20 mouse cellular contexts compared by ENCODE assay signal in genomic region chr11:75423091-75423490, GRCm38 (mm10). TPM values are rescaled to one million over a fixed set of nuclear protein-coding genes. Genes with fewer than 3 reads are reported as not detected.
A peak's percentile ranks its signal among the peaks of the same experiment; 100 is the strongest.
DNase-seq lines count a peak whose midpoint lies in the region; ATAC-seq lines count a peak whose summit lies in the region.
"Had no signal": no experiment of that assay in that cellular context is flagged by ENCODE, and none has a peak within 500 bp of the region (broad histone marks: within the 10 kb centered on the region; RNA-seq: fewer than 3 reads in every experiment).

No protein-coding gene starts in this region.

- no peak overlapping the region for H3K9ac ChIP-seq in forebrain, embryonic 13.5 days
- no peak overlapping the region for H3K9ac ChIP-seq in liver, embryonic 11.5 days (ENCODE audit: low read depth, low read length)
- no peak overlapping the region for H3K9ac ChIP-seq in liver, embryonic 12.5 days
- H3K9ac ChIP-seq in liver, embryonic 15.5 days = no peak overlapping the region
- H3K9ac ChIP-seq: forebrain, embryonic 15.5 days; heart, embryonic 15.5 days; hindbrain, embryonic 14.5 days had no signal

- H3K27ac ChIP-seq in forebrain, embryonic 10.5 days = peak overlapping the region; percentile 83; the same call in 1 of the 2 replicates
- no peak overlapping the region for H3K27ac ChIP-seq in forebrain, embryonic 13.5 days
- no peak overlapping the region for H3K27ac ChIP-seq in liver, embryonic 11.5 days (ENCODE audit: low read depth, low read length)
- no peak overlapping the region for H3K27ac ChIP-seq in liver, embryonic 12.5 days
- no peak overlapping the region; the same call in 1 of the 2 replicates for H3K27ac ChIP-seq in liver, embryonic 15.5 days (replicated peaks)
- H3K27ac ChIP-seq: forebrain, embryonic 15.5 days; heart, embryonic 15.5 days; hindbrain, embryonic 14.5 days had no signal

- no peaks in the 10 kb centered on the region for H3K27me3 ChIP-seq in forebrain, embryonic 10.5 days (ENCODE audit: poor library complexity, severe bottlenecking)
- no peaks in the 10 kb centered on the region for H3K27me3 ChIP-seq in forebrain, embryonic 13.5 days
- H3K27me3 ChIP-seq in liver, embryonic 11.5 days (replicated peaks; ENCODE audit: control insufficient read depth, insufficient read depth, low read length) = no peaks in the 10 kb centered on the region
- peaks cover 7% of the 10 kb centered on the region; the same call in 1 of the 2 replicates for H3K27me3 ChIP-seq in liver, embryonic 12.5 days (replicated peaks)
- H3K27me3 ChIP-seq in liver, embryonic 15.5 days = peaks cover 13% of the 10 kb centered on the region
- H3K27me3 ChIP-seq: forebrain, embryonic 15.5 days; heart, embryonic 15.5 days; Patski had no signal

- H3K4me3 ChIP-seq in forebrain, embryonic 10.5 days = no peak overlapping the region
- H3K4me3 ChIP-seq in forebrain, embryonic 13.5 days = no peak overlapping the region
- no peak overlapping the region for H3K4me3 ChIP-seq in liver, embryonic 11.5 days (ENCODE audit: low read depth, low read length)
- H3K4me3 ChIP-seq in liver, embryonic 12.5 days = no peak overlapping the region
- H3K4me3 ChIP-seq in liver, embryonic 15.5 days (replicated peaks) = no peak overlapping the region
- H3K4me3 ChIP-seq: forebrain, embryonic 15.5 days had no signal

- no peak for DNase-seq in forebrain, embryonic 10.5 days (ENCODE audit: extremely low spot score, low spot score)
- DNase-seq in liver, embryonic 11.5 days (ENCODE audit: low spot score) = no peak
- no peak for DNase-seq in spleen, postnatal 4 days (ENCODE audit: low spot score in 2 of 2)
- no peak for DNase-seq in kidney, adult 18-20 months
- DNase-seq: adrenal gland, postnatal 14 days; B cell, adult 2 months; cerebellum, adult 11-12 months; cerebellum, adult 9-10 months; cerebellum, postnatal 25 days; gastrocnemius, postnatal 36 days; heart, postnatal 14 days had no signal

- no peak overlapping the region for H3K4me2 ChIP-seq in forebrain, embryonic 13.5 days
- H3K4me2 ChIP-seq in liver, embryonic 11.5 days = peak overlapping the region; percentile 25; the same call in 1 of the 2 replicates
- no peak overlapping the region for H3K4me2 ChIP-seq in liver, embryonic 12.5 days
- peak overlapping the region; percentile 18; the same call in 1 of the 2 replicates for H3K4me2 ChIP-seq in liver, embryonic 15.5 days
- H3K4me2 ChIP-seq: forebrain, embryonic 15.5 days; hindbrain, embryonic 14.5 days had no signal

- no peaks in the 10 kb centered on the region for H3K9me3 ChIP-seq in forebrain, embryonic 10.5 days
- no peaks in the 10 kb centered on the region for H3K9me3 ChIP-seq in forebrain, embryonic 13.5 days (replicated peaks)
- no peaks in the 10 kb centered on the region for H3K9me3 ChIP-seq in liver, embryonic 11.5 days (ENCODE audit: control insufficient read depth, low read length)
- no peaks in the 10 kb centered on the region for H3K9me3 ChIP-seq in liver, embryonic 12.5 days (replicated peaks)
- no peaks in the 10 kb centered on the region for H3K9me3 ChIP-seq in liver, embryonic 15.5 days (replicated peaks)
- H3K9me3 ChIP-seq: forebrain, embryonic 15.5 days; heart, embryonic 15.5 days had no signal

- H3K4me1 ChIP-seq in forebrain, embryonic 10.5 days = peaks cover 31% of the 10 kb centered on the region
- H3K4me1 ChIP-seq in forebrain, embryonic 13.5 days = no peaks in the 10 kb centered on the region
- H3K4me1 ChIP-seq in liver, embryonic 11.5 days (replicated peaks; ENCODE audit: control insufficient read depth, insufficient read depth, low read length) = peaks cover 7% of the 10 kb centered on the region
- 0 out of 2 replicates have a peak, but pooled peaks cover 4% of the 10 kb centered on the region for H3K4me1 ChIP-seq in liver, embryonic 12.5 days
- H3K4me1 ChIP-seq in liver, embryonic 15.5 days (replicated peaks) = peaks cover 22% of the 10 kb centered on the region; the same call in 1 of the 2 replicates
- H3K4me1 ChIP-seq: forebrain, embryonic 15.5 days had no signal

- no peaks in the 10 kb centered on the region; the same call in 1 of the 2 replicates for H3K36me3 ChIP-seq in forebrain, embryonic 10.5 days (replicated peaks)
- no peaks in the 10 kb centered on the region for H3K36me3 ChIP-seq in forebrain, embryonic 13.5 days (ENCODE audit: poor library complexity, severe bottlenecking)
- no peaks in the 10 kb centered on the region for H3K36me3 ChIP-seq in liver, embryonic 11.5 days (ENCODE audit: control insufficient read depth, insufficient read depth, low read length)
- H3K36me3 ChIP-seq in liver, embryonic 12.5 days = no peaks in the 10 kb centered on the region
- H3K36me3 ChIP-seq in liver, embryonic 15.5 days (replicated peaks) = no peaks in the 10 kb centered on the region
- H3K36me3 ChIP-seq: forebrain, embryonic 15.5 days; heart, embryonic 15.5 days had no signal

- WGBS in forebrain, embryonic 10.5 days = 91% methylated on average over 3 of the region's 3 CpGs
- WGBS in forebrain, embryonic 13.5 days = 86% methylated on average over 3 of the region's 3 CpGs
- WGBS in liver, embryonic 11.5 days = 76% methylated on average over 3 of the region's 3 CpGs
- 66% methylated on average over 3 of the region's 3 CpGs for WGBS in liver, embryonic 12.5 days (ENCODE audit: insufficient replicate concordance)
- 57% methylated on average over 3 of the region's 3 CpGs for WGBS in liver, embryonic 15.5 days (ENCODE audit: insufficient replicate concordance)

- no peak for ATAC-seq in forebrain, embryonic 13.5 days
- no peak for ATAC-seq in liver, embryonic 11.5 days (replicated peaks; ENCODE audit: low FRiP score)
- no peak for ATAC-seq in liver, embryonic 12.5 days
- no peak for ATAC-seq in liver, embryonic 15.5 days (ENCODE audit: insufficient read depth)
- ATAC-seq: activated CD4-positive, CD25-positive, alpha-beta regulatory T cell, adult 4 months; forebrain, embryonic 15.5 days; Patski had no signal

RNA-seq across cellular contexts. Expression of gene Serpinf1, which starts 0.6 kb away (rescaled TPM):
- 105 and 108 TPM in 2 replicates for polyA plus RNA-seq in forebrain, embryonic 10.5 days (2016; fragmentation: Nextera tagmentation; extraction: Ambion mirVana)
- polyA plus RNA-seq in forebrain, embryonic 13.5 days (2015; fragmentation: Nextera tagmentation; extraction: Ambion mirVana) = 15.5 and 19.0 TPM in 2 replicates
- polyA plus RNA-seq in liver, embryonic 11.5 days (2014; fragmentation: Nextera tagmentation; extraction: Ambion mirVana) = 217 and 224 TPM in 2 replicates
- polyA plus RNA-seq in liver, embryonic 12.5 days (2016; fragmentation: Nextera tagmentation; extraction: Ambion mirVana) = 158 and 172 TPM in 2 replicates
- polyA plus RNA-seq in liver, embryonic 15.5 days (2015; fragmentation: Nextera tagmentation; extraction: Ambion mirVana) = 265 and 279 TPM in 2 replicates

RNA-seq across cellular contexts. Expression of gene Serpinf2, which starts 16.3 kb away (rescaled TPM):
- polyA plus RNA-seq in forebrain, embryonic 10.5 days (2016; fragmentation: Nextera tagmentation; extraction: Ambion mirVana) = 0.06 TPM in 1 of 2 replicates, not detected in the other
- polyA plus RNA-seq in forebrain, embryonic 13.5 days (2015; fragmentation: Nextera tagmentation; extraction: Ambion mirVana) = 0.42 TPM in 1 of 2 replicates, not detected in the other
- 321 and 377 TPM in 2 replicates for polyA plus RNA-seq in liver, embryonic 11.5 days (2014; fragmentation: Nextera tagmentation; extraction: Ambion mirVana)
- polyA plus RNA-seq in liver, embryonic 12.5 days (2016; fragmentation: Nextera tagmentation; extraction: Ambion mirVana) = 351 and 375 TPM in 2 replicates
- polyA plus RNA-seq in liver, embryonic 15.5 days (2015; fragmentation: Nextera tagmentation; extraction: Ambion mirVana) = 631 and 714 TPM in 2 replicates
- polyA plus RNA-seq: activated CD4-positive, CD25-positive, alpha-beta regulatory T cell, adult 4 months; embryonic facial prominence, embryonic 14.5 days; forebrain, embryonic 15.5 days; hindbrain, embryonic 14.5 days had no signal

RNA-seq across cellular contexts. Expression of gene Wdr81, which starts 31.4 kb away (rescaled TPM):
- polyA plus RNA-seq in forebrain, embryonic 10.5 days (2016; fragmentation: Nextera tagmentation; extraction: Ambion mirVana) = 5.8 and 6.4 TPM in 2 replicates
- 5.0 and 5.6 TPM in 2 replicates for polyA plus RNA-seq in forebrain, embryonic 13.5 days (2015; fragmentation: Nextera tagmentation; extraction: Ambion mirVana)
- polyA plus RNA-seq in liver, embryonic 11.5 days (2014; fragmentation: Nextera tagmentation; extraction: Ambion mirVana) = 21.8 and 21.9 TPM in 2 replicates
- 24.8 and 25.0 TPM in 2 replicates for polyA plus RNA-seq in liver, embryonic 12.5 days (2016; fragmentation: Nextera tagmentation; extraction: Ambion mirVana)
- 21.0 and 26.2 TPM in 2 replicates for polyA plus RNA-seq in liver, embryonic 15.5 days (2015; fragmentation: Nextera tagmentation; extraction: Ambion mirVana)

RNA-seq across cellular contexts. Expression of gene Tlcd2, which starts 38.4 kb away (rescaled TPM):
- 8.5 and 9.7 TPM in 2 replicates for polyA plus RNA-seq in forebrain, embryonic 10.5 days (2016; fragmentation: Nextera tagmentation; extraction: Ambion mirVana)
- 1.4 and 1.9 TPM in 2 replicates for polyA plus RNA-seq in forebrain, embryonic 13.5 days (2015; fragmentation: Nextera tagmentation; extraction: Ambion mirVana)
- 29.8 and 33.0 TPM in 2 replicates for polyA plus RNA-seq in liver, embryonic 11.5 days (2014; fragmentation: Nextera tagmentation; extraction: Ambion mirVana)
- 19.6 and 21.4 TPM in 2 replicates for polyA plus RNA-seq in liver, embryonic 12.5 days (2016; fragmentation: Nextera tagmentation; extraction: Ambion mirVana)
- 18.8 and 19.9 TPM in 2 replicates for polyA plus RNA-seq in liver, embryonic 15.5 days (2015; fragmentation: Nextera tagmentation; extraction: Ambion mirVana)

Comparison
In these comparisons a context has a peak if more than half of its experiments do, and no peak if none do; other contexts are left out.
1. H3K4me2 ChIP-seq: peak in liver, embryonic 11.5 days (single experiment) and liver, embryonic 15.5 days (single experiment); none in forebrain, embryonic 13.5 days (single experiment) and liver, embryonic 12.5 days (single experiment).
2. RNA of gene Serpinf2, which starts 16.3 kb away (polyA plus RNA-seq): 631 to 714 TPM in liver, embryonic 15.5 days, 351 to 375 TPM in liver, embryonic 12.5 days and 321 to 377 TPM in liver, embryonic 11.5 days; 0.06 TPM in forebrain, embryonic 10.5 days and 0.42 TPM in forebrain, embryonic 13.5 days; every median in the first group is over 100 times any median in the second.